Mouse (Mus musculus) olfactory bulb, adult 2 months (tissue): ENCODE data around the gene Ankrd27. TPM values are rescaled to one million over a fixed set of nuclear protein-coding genes. Genes with fewer than 3 reads are reported as not detected.
"Not testable (repeated sequence)": the region's sequence is repeated elsewhere in the genome, so short reads cannot be mapped to it uniquely, and the experiment has no call there.

Experiments used
- H3K27ac ChIP-seq: fragments of 200-500 bp; 2 replicates; pipeline ENCODE4 v1.5.1; 2012; ENCODE audit warnings: low read depth, low read length; ENCODE audit not compliant: insufficient read depth
- H3K4me1 ChIP-seq: fragments of 200-500 bp; 2 replicates; pipeline ENCODE4 v1.6.1; 2012; ENCODE audit warnings: low read length; ENCODE audit not compliant: control insufficient read depth, insufficient read depth
- H3K4me3 ChIP-seq: fragments of 200-500 bp; 2 replicates; pipeline ENCODE4 v1.5.1; 2012; ENCODE audit warnings: mild to moderate bottlenecking, low read depth, low read length, moderate library complexity; ENCODE audit not compliant: insufficient read depth
- CTCF ChIP-seq: fragments of 200-500 bp; IDR thresholded peaks from 2 replicates; pipeline ENCODE4 v1.5.1; 2012; ENCODE audit warnings: low read depth, mild to moderate bottlenecking, low read length, moderate library complexity; ENCODE audit not compliant: insufficient read depth
- POLR2A ChIP-seq: fragments of 200-500 bp; IDR thresholded peaks from 2 replicates; pipeline ENCODE4 v1.6.1; 2012; ENCODE audit warnings: mild to moderate bottlenecking, low read depth, low read length, moderate library complexity; ENCODE audit not compliant: insufficient read depth
- WGBS: fragments of 180-500 bp; shearing (Covaris S2); methylation state at CpG from one replicate; pipeline ENCODE4 v1.1.7; 2018; 5-methylcytosine and 5-hydroxymethylcytosine counted together
- polyA plus RNA-seq: library from polyadenylated mRNA; stranded (reverse); fragments of >200 nt; gene quantifications from 2 replicates; pipeline ENCODE4 v1.2.4, GENCODE M21; 2012; ENCODE audit warnings: low replicate concordance; ENCODE audit not compliant: missing spikeins, insufficient read depth, insufficient read length

The Ankrd27 gene
- polyA plus RNA-seq, 1 experiment: not detected

GRCm38 (mm10) chr7:35557577-35557976, 28.5 kb upstream of the Ankrd27 start:
- WGBS: 82% methylated on average over 3 of the region's 3 CpGs
- no peak overlapping the region for H3K4me3 ChIP-seq
- H3K27ac ChIP-seq: no peak overlapping the region
- H3K4me1 ChIP-seq: peaks cover 3% of the 10 kb centered on the region
- TF ChIP-seq POLR2A: no peak
- TF ChIP-seq CTCF: no peak

DNA sequence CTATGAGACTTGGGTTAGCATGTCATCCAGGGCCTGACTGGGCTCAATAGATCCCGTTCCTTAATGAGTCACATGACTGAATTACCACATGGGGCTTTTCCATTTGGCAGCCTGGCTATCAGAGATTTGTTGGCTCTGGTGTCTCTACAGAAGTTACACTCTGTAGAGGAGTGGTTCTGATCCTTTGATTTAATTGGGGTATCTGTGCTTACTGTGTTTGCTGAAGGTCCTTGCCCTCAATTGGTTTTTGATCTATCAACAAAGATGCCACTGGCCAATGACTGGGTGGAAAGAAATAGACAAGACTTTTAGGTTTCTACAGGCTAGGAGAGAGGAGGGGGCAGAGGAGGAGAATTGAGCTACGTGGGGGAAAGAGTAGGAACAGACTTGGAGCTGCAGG, 27.4 kb upstream of the Ankrd27 start:
- Histone ChIP-seq H3K4me1 (peaks cover 8% of the 10 kb centered on the region), H3K27ac (no peak overlapping the region), H3K4me3 (no peak overlapping the region)
- WGBS: 38% methylated on average over 2 of the region's 2 CpGs
- TF ChIP-seq CTCF (no peak), POLR2A (no peak)

DNA sequence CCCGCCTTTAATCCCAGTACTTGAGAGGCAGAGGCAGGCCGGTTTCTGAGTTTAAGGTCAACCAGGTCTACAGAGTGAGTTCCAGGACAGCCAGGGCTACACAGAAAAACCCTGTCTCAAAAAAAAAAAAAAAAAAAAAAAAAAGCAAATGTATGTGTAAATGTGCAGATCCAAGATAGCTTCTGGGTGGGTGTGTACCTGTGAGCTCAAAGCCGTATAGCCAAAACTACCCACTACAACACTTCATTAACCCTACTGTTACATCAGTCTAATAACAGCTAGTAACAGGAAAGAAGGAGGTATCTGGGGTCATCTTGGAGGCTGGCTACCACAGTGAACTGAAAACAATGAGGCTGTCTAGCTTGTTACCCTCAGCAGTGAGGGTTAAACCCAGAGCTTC, 26.2 kb upstream of the Ankrd27 start:
- Histone ChIP-seq H3K4me1 (peaks cover 7% of the 10 kb centered on the region; the same call in 1 of the 2 replicates), H3K27ac (no peak overlapping the region), H3K4me3 (no peak overlapping the region)
- WGBS: 96% methylated on average over 3 of the region's 3 CpGs
- TF ChIP-seq CTCF (no peak), POLR2A (no peak)

GRCm38 (mm10) chr7:35563071-35563470, 23.0 kb upstream of the Ankrd27 start:
- H3K27ac ChIP-seq: no peak overlapping the region
- WGBS: 56% methylated on average over 11 of the region's 11 CpGs

DNA sequence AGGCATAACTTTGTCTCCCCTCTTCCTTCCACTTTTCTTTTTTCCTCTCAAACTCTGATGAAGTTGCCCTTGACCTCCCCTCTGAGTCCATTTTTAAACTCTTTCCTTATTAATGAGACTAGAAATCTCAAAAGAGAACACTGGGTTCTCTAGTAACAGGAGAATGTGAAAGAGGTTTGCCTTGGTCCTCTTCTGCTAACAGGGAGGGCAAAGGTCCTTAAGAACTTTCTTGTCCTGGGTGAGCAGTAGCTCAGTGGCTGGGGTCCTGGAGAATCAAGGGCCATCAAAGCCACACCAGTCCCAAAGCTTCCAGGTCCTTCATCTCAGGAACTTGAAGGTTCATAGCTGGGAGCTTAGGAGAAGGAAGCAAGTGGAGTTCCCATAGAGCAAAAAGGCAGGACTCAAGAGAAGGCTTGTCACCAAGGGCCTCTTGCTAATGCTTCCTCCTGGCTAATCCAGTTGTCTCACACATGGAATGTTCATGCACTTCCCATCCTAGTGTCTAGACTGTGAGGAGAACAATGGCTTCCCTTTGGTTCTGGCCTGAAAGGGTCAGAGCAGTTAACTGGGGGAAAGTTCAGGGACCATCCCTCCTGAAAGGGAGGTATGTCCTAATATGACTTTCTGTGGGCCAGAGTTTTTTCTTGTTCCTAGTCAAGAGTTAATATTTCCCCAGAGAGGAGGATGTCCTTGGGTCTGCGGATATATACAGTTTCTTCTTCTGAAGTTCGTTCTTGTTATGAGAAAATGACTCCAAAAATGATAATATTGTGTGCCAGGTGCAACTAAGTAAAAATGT, 21.8 kb upstream of the Ankrd27 start:
- TF ChIP-seq POLR2A: no peak
- no peak for TF ChIP-seq CTCF
- Histone ChIP-seq H3K27ac (no peak overlapping the region), H3K4me3 (no peak overlapping the region), H3K4me1 (peaks cover 7% of the 10 kb centered on the region; the same call in 1 of the 2 replicates)
- 88% methylated on average over 2 of the region's 2 CpGs for WGBS

More at GRCm38 (mm10) chr7:35563071-35563470, 23.0 kb upstream of the Ankrd27 start:
- Histone ChIP-seq H3K4me3 (no peak overlapping the region), H3K4me1 (peaks cover 7% of the 10 kb centered on the region; the same call in 1 of the 2 replicates)
- TF ChIP-seq POLR2A: no peak
- no peak for TF ChIP-seq CTCF

- not testable (repeated sequence) for H3K4me1 ChIP-seq, H3K4me3 ChIP-seq, H3K27ac ChIP-seq
- 77% methylated on average over 10 of the region's 10 CpGs for WGBS
Observed at GRCm38 (mm10) chr7:35564872-35565271, 21.2 kb upstream of the Ankrd27 start.

GRCm38 (mm10) chr7:35565965-35566364, 20.1 kb upstream of the Ankrd27 start:
- not testable (repeated sequence) for H3K4me3 ChIP-seq, H3K4me1 ChIP-seq, H3K27ac ChIP-seq
- WGBS: 81% methylated on average over 13 of the region's 13 CpGs

- H3K4me3 ChIP-seq, H3K4me1 ChIP-seq, H3K27ac ChIP-seq: not testable (repeated sequence)
- 87% methylated on average over 4 of the region's 4 CpGs for WGBS
Observed at GRCm38 (mm10) chr7:35569724-35570123, 16.3 kb upstream of the Ankrd27 start.

- H3K27ac ChIP-seq, H3K4me3 ChIP-seq, H3K4me1 ChIP-seq: not testable (repeated sequence)
- WGBS: 16% methylated on average over 6 of the region's 6 CpGs
Observed at GRCm38 (mm10) chr7:35570883-35571282, 15.2 kb upstream of the Ankrd27 start.

- peaks cover 7% of the 10 kb centered on the region for H3K4me1 ChIP-seq
- WGBS: 42% methylated on average over 4 of the region's 4 CpGs
- TF ChIP-seq POLR2A (no peak), CTCF (0 out of 2 replicates have a peak, but pooled peaks have one; percentile 12)
- H3K27ac ChIP-seq: no peak overlapping the region
- H3K4me3 ChIP-seq: no peak overlapping the region
Observed at GRCm38 (mm10) chr7:35579849-35580248, 6.2 kb upstream of the Ankrd27 start.
